Mouse (Mus musculus) limb, embryonic 15.5 days (tissue): Measurements from ENCODE around the gene Tnni1. TPM values are rescaled to one million over a fixed set of nuclear protein-coding genes. Genes with fewer than 3 reads are reported as not detected.
A peak's percentile ranks its signal among the peaks of the same experiment; 100 is the strongest.

Experiments
- ATAC-seq: fragments of 200-750 bp; cut with Nextera tagmentation; 2 replicates; pipeline ENCODE4 v1.8.0; 2017; ENCODE audit warnings: low read depth, moderate TSS enrichment; ENCODE audit not compliant: insufficient number of reproducible peaks, low FRiP score, low TSS enrichment
- H3K27ac ChIP-seq: fragments of 300-500 bp; sonication (generic); 2 replicates; pipeline ENCODE4 v1.5.1; 2015; ENCODE audit warnings: moderate library complexity, mild to moderate bottlenecking, inconsistent platforms
- H3K27me3 ChIP-seq: fragments of 300-500 bp; sonication (generic); 2 replicates; pipeline ENCODE4 v1.6.1; 2015; ENCODE audit warnings: inconsistent platforms
- H3K36me3 ChIP-seq: fragments of 300-500 bp; sonication (generic); 2 replicates; pipeline ENCODE4 v1.6.1; 2015; ENCODE audit warnings: inconsistent platforms
- H3K4me1 ChIP-seq: fragments of 300-500 bp; sonication (generic); 2 replicates; pipeline ENCODE4 v1.6.1; 2015; ENCODE audit warnings: inconsistent platforms
- H3K4me2 ChIP-seq: fragments of 300-500 bp; sonication (generic); 2 replicates; pipeline ENCODE4 v1.6.1; 2015; ENCODE audit warnings: mild to moderate bottlenecking, inconsistent platforms
- H3K4me3 ChIP-seq: fragments of 300-500 bp; sonication (generic); 2 replicates; pipeline ENCODE4 v1.5.1; 2015; ENCODE audit warnings: mild to moderate bottlenecking, inconsistent platforms
- H3K9ac ChIP-seq: fragments of 300-500 bp; sonication (generic); 2 replicates; pipeline ENCODE4 v1.6.1; 2015; ENCODE audit warnings: inconsistent platforms
- H3K9me3 ChIP-seq: fragments of 300-500 bp; sonication (generic); 2 replicates; pipeline ENCODE4 v1.6.1; 2016; ENCODE audit warnings: inconsistent platforms
- WGBS: fragments of 180-500 bp; shearing (Covaris S2); methylation state at CpG from one replicate; pipeline ENCODE4 v1.1.7; 2015; 5-methylcytosine and 5-hydroxymethylcytosine counted together
- polyA plus RNA-seq: library from polyadenylated mRNA; unstranded; fragments of >200 nt; fragmentation: Nextera tagmentation; extraction: Ambion mirVana; gene quantifications from 2 replicates; pipeline ENCODE4 v1.2.1, GENCODE M21; 2015

The Tnni1 gene
- polyA plus RNA-seq, 1 experiment from 2014 or later, result 231 TPM

GRCm38 (mm10) chr1:135793370-135794215 lies 14.4 kb downstream of the Tnni1 start:
- Histone ChIP-seq H3K36me3 (no peaks in the 10 kb centered on the region), H3K4me3 (peak overlapping the region; percentile 18), H3K27ac (peak overlapping the region; percentile 68), H3K9me3 (no peaks in the 10 kb centered on the region), H3K27me3 (no peaks in the 10 kb centered on the region), H3K9ac (peak overlapping the region; percentile 31; the same call in 1 of the 2 replicates), H3K4me1 (peaks cover 21% of the 10 kb centered on the region), H3K4me2 (peak overlapping the region; percentile 40)
- WGBS, result 13% methylated on average over 27 of the region's 27 CpGs
- ATAC-seq, result no peak

- ATAC-seq, result peak; percentile 57; the same call in 1 of the 2 replicates
- H3K4me2 ChIP-seq, result peak overlapping the region; percentile 40
- no peak overlapping the region; the same call in 1 of the 2 replicates for H3K9ac ChIP-seq
- no peaks in the 10 kb centered on the region for H3K27me3 ChIP-seq
- H3K36me3 ChIP-seq, result no peaks in the 10 kb centered on the region
- H3K4me1 ChIP-seq, result peaks cover 24% of the 10 kb centered on the region
- H3K9me3 ChIP-seq, result no peaks in the 10 kb centered on the region
- peak overlapping the region; percentile 68 for H3K27ac ChIP-seq
- 31% methylated on average over 20 of the region's 20 CpGs for WGBS
- H3K4me3 ChIP-seq, result peak overlapping the region; percentile 18
Observed at GRCm38 (mm10) chr1:135794216-135795134, 15.2 kb downstream of the Tnni1 start.

GRCm38 (mm10) chr1:135798492-135798891 lies 19.3 kb downstream of the Tnni1 start:
- WGBS, result 67% methylated on average over 1 of the region's 1 CpGs
- Histone ChIP-seq H3K9ac (no peak overlapping the region), H3K36me3 (no peaks in the 10 kb centered on the region), H3K4me1 (peaks cover 30% of the 10 kb centered on the region), H3K27ac (peak overlapping the region; percentile 60), H3K9me3 (no peaks in the 10 kb centered on the region), H3K4me3 (no peak overlapping the region), H3K4me2 (no peak overlapping the region), H3K27me3 (no peaks in the 10 kb centered on the region)
- no peak for ATAC-seq

GRCm38 (mm10) chr1:135799109-135799627 lies 19.9 kb downstream of the Tnni1 start:
- 37% methylated on average over 8 of the region's 8 CpGs for WGBS
- Histone ChIP-seq H3K36me3 (no peaks in the 10 kb centered on the region), H3K27me3 (no peaks in the 10 kb centered on the region), H3K4me2 (no peak overlapping the region), H3K4me1 (peaks cover 23% of the 10 kb centered on the region), H3K4me3 (peak overlapping the region; percentile 13; the same call in 1 of the 2 replicates), H3K9me3 (no peaks in the 10 kb centered on the region), H3K27ac (peak overlapping the region; percentile 60), H3K9ac (no peak overlapping the region)
- ATAC-seq, result no peak

- H3K36me3 ChIP-seq, result no peaks in the 10 kb centered on the region
- no peaks in the 10 kb centered on the region for H3K9me3 ChIP-seq
- 0 out of 2 replicates have a peak overlapping the region, but pooled peaks have one; percentile 13 for H3K4me3 ChIP-seq
- 38% methylated on average over 8 of the region's 8 CpGs for WGBS
- H3K4me1 ChIP-seq, result peaks cover 16% of the 10 kb centered on the region
- H3K4me2 ChIP-seq, result no peak overlapping the region
- H3K27ac ChIP-seq, result peak overlapping the region; percentile 27
- 0 out of 2 replicates have a peak overlapping the region, but pooled peaks have one; percentile 2 for H3K9ac ChIP-seq
- peak; percentile 79 for ATAC-seq
- no peaks in the 10 kb centered on the region for H3K27me3 ChIP-seq
Observed at GRCm38 (mm10) chr1:135800192-135800950, 21.1 kb downstream of the Tnni1 start.

- Histone ChIP-seq H3K4me3 (no peak overlapping the region), H3K4me2 (no peak overlapping the region), H3K9me3 (no peaks in the 10 kb centered on the region), H3K27ac (no peak overlapping the region), H3K4me1 (0 out of 2 replicates have a peak, but pooled peaks cover 4% of the 10 kb centered on the region), H3K9ac (no peak overlapping the region), H3K36me3 (no peaks in the 10 kb centered on the region), H3K27me3 (no peaks in the 10 kb centered on the region)
- ATAC-seq, result no peak
- 23% methylated on average over 10 of the region's 10 CpGs for WGBS
Observed at GRCm38 (mm10) chr1:135807546-135807945, 28.3 kb downstream of the Tnni1 start.

- WGBS, result 39% methylated on average over 2 of the region's 2 CpGs
Observed at GRCm38 (mm10) chr1:135810180-135810579, 30.9 kb downstream of the Tnni1 start.

GRCm38 (mm10) chr1:135811016-135811646 lies 31.9 kb downstream of the Tnni1 start:
- H3K36me3 ChIP-seq, result no peaks in the 10 kb centered on the region
- H3K4me1 ChIP-seq, result 0 out of 2 replicates have a peak, but pooled peaks cover 9% of the 10 kb centered on the region
- H3K9ac ChIP-seq, result no peak overlapping the region
- H3K27me3 ChIP-seq, result peaks cover 3% of the 10 kb centered on the region
- no peak overlapping the region for H3K4me2 ChIP-seq
- H3K9me3 ChIP-seq, result no peaks in the 10 kb centered on the region
- no peak for ATAC-seq
- no peak overlapping the region for H3K4me3 ChIP-seq
- no peak overlapping the region for H3K27ac ChIP-seq
- 27% methylated on average over 7 of the region's 7 CpGs for WGBS

More at GRCm38 (mm10) chr1:135810180-135810579, 30.9 kb downstream of the Tnni1 start:
- H3K9ac ChIP-seq, result no peak overlapping the region
- H3K36me3 ChIP-seq, result no peaks in the 10 kb centered on the region
- no peak overlapping the region for H3K4me3 ChIP-seq
- no peak overlapping the region for H3K27ac ChIP-seq
- H3K4me1 ChIP-seq, result 0 out of 2 replicates have a peak, but pooled peaks cover 9% of the 10 kb centered on the region
- ATAC-seq, result no peak
- H3K27me3 ChIP-seq, result no peaks in the 10 kb centered on the region
- H3K4me2 ChIP-seq, result no peak overlapping the region
- no peaks in the 10 kb centered on the region for H3K9me3 ChIP-seq

- H3K4me1 ChIP-seq, result 0 out of 2 replicates have a peak, but pooled peaks cover 9% of the 10 kb centered on the region
- 65% methylated on average over 3 of the region's 3 CpGs for WGBS
- H3K4me3 ChIP-seq, result no peak overlapping the region
- H3K27me3 ChIP-seq, result peaks cover 14% of the 10 kb centered on the region
- H3K4me2 ChIP-seq, result no peak overlapping the region
- ATAC-seq, result peak; percentile 44; the same call in 1 of the 2 replicates
- no peaks in the 10 kb centered on the region for H3K9me3 ChIP-seq
- no peaks in the 10 kb centered on the region for H3K36me3 ChIP-seq
- H3K9ac ChIP-seq, result no peak overlapping the region
- peak overlapping the region; percentile 77; the same call in 1 of the 2 replicates for H3K27ac ChIP-seq
Observed at GRCm38 (mm10) chr1:135812205-135812604, 33.0 kb downstream of the Tnni1 start.

- Histone ChIP-seq H3K9ac (no peak overlapping the region), H3K4me3 (no peak overlapping the region), H3K9me3 (no peaks in the 10 kb centered on the region), H3K4me2 (no peak overlapping the region), H3K4me1 (0 out of 2 replicates have a peak, but pooled peaks cover 9% of the 10 kb centered on the region), H3K27ac (peak overlapping the region; percentile 77), H3K27me3 (peaks cover 18% of the 10 kb centered on the region), H3K36me3 (no peaks in the 10 kb centered on the region)
- peak; percentile 45; the same call in 1 of the 2 replicates for ATAC-seq
- 25% methylated on average over 2 of the region's 2 CpGs for WGBS
Observed at GRCm38 (mm10) chr1:135812618-135813017, 33.4 kb downstream of the Tnni1 start.
